Mouse (Mus musculus): ENCODE measurements around the gene Vamp1. TPM values are rescaled to one million over a fixed set of nuclear protein-coding genes. Genes with fewer than 3 reads are reported as not detected.

Gene Vamp1
- polyA plus RNA-seq, 2 experiments = 2.4 to 16.2 TPM

DNA sequence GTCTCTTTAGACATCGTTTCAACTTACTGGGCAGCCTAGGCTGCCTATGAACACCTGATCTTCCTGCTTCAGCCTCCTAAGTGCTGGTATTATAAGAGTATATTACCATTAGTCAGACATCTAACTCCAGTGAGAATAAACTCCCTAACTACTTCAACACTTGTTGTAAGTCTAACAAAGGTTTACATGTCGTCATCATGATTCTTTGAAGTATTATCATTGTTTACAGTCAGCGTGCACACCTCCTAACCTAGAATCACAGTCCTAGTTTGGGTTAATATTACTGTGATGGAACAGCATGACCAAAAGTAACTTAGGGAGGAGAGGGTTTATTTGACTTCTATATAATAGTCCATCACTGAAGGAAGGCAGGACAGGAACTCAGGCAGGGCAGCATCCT, 52.1 kb downstream of the Vamp1 start:
- no peak for TF ChIP-seq POLR2A (IDR thresholded peaks at IDR 0.05; ENCODE audit: borderline replicate concordance, extremely low read depth, insufficient read depth, insufficient read length)

DNA sequence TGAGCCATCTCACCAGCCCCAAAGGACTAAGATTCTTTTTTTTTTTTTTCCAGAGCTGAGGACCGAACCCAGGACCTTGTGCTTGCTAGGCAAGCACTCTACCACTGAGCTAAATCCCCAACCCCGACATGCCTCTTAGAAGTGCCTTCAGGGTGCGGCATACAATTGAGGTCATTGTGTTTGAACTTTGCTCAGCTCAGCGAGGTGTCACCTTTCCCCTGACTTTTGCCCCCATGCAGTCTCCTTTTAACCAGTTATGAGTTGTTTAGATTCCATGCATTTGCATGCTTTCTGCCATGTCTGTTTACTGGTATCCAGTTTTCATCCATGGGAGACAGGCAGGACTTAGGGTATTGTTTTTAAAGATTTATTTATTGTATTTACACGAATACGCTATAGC, 53.4 kb downstream of the Vamp1 start:
- H3K27me3 ChIP-seq (ENCODE audit: control insufficient read depth, insufficient read depth, low read length) = no peaks in the 10 kb centered on the region
- no peak overlapping the region for H3K27ac ChIP-seq (replicated peaks; ENCODE audit: low read depth, low read length)
- H3K4me2 ChIP-seq (replicated peaks; ENCODE audit: low read depth, low read length, severe bottlenecking) = no peak overlapping the region
- DNase-seq (ENCODE audit: low spot score) (no peak), ATAC-seq (ENCODE audit: low FRiP score, low read depth) (no peak)
- H3K4me3 ChIP-seq (replicated peaks; ENCODE audit: low read length) = no peak overlapping the region
- H3K9ac ChIP-seq (ENCODE audit: low read depth, low read length, severe bottlenecking) = no peak overlapping the region
- no peak for TF ChIP-seq POLR2A (IDR thresholded peaks at IDR 0.05; ENCODE audit: borderline replicate concordance, extremely low read depth, insufficient read depth, insufficient read length)
- H3K9me3 ChIP-seq (ENCODE audit: control insufficient read depth, low read length) = no peaks in the 10 kb centered on the region
- H3K4me1 ChIP-seq (ENCODE audit: control insufficient read depth, insufficient read depth, low read length) = peaks cover 4% of the 10 kb centered on the region; the same call in 1 of the 2 replicates
- no peaks in the 10 kb centered on the region for H3K36me3 ChIP-seq (ENCODE audit: control insufficient read depth, insufficient read depth, low read length)
- whole genome bisulfite sequencing = 48% methylated on average over 6 of the region's 6 CpGs

More for the DNA sequence above, 52.1 kb downstream of the Vamp1 start:
- Histone ChIP-seq H3K36me3 (ENCODE audit: control insufficient read depth, insufficient read depth, low read length) (no peaks in the 10 kb centered on the region), H3K27me3 (ENCODE audit: control insufficient read depth, insufficient read depth, low read length) (no peaks in the 10 kb centered on the region), H3K4me1 (ENCODE audit: control insufficient read depth, insufficient read depth, low read length) (peaks cover 4% of the 10 kb centered on the region; the same call in 1 of the 2 replicates), H3K9ac (ENCODE audit: low read depth, low read length, severe bottlenecking) (no peak overlapping the region), H3K4me3 (replicated peaks; ENCODE audit: low read length) (no peak overlapping the region), H3K4me2 (replicated peaks; ENCODE audit: low read depth, low read length, severe bottlenecking) (no peak overlapping the region), H3K27ac (replicated peaks; ENCODE audit: low read depth, low read length) (no peak overlapping the region), H3K9me3 (ENCODE audit: control insufficient read depth, low read length) (no peaks in the 10 kb centered on the region)
- DNase-seq (ENCODE audit: low spot score) = no peak
- 76% methylated on average over 3 of the region's 3 CpGs for WGBS
- ATAC-seq (ENCODE audit: low FRiP score, low read depth) = no peak

DNA sequence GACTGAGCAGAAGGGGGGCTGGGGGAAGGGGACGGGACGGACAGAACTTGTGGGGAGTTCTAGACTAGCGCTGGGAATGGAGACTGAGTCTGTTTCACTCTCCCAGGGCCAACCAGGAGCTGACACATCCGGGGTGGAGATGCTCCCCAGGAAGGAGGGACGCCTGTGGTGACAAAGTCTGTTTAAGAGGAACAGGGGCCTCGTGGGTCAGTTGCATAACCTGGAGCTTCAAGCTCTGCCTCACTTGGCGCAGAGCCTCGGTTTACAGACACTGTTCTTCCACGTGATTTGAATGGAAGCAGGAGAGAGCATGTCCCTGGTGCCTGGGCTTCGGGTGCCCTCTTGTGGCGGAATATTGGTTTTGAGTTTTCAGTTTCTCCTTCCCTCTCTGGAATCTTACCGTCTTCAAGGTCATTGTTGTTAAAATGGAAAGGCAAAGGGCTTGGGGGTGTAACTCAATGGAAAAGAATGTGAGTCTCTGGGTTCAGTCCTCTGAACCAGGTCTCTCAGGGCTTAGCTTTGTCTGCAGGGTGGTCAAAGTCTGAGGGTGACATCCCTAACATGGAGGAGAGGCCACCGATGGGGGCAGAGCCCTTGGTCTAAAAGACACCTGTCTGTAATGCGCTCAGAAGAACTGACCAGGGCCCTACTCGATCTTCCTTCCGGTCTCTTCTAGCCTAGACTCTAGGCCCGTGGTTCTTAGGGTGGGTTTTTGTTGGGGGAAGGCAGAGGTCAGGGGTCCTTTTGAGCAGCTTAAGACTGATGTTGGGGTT, 56.3 kb downstream of the Vamp1 start:
- WGBS = 18% methylated on average over 17 of the region's 17 CpGs
- Histone ChIP-seq H3K27me3 (ENCODE audit: control insufficient read depth, insufficient read depth, low read length) (no peaks in the 10 kb centered on the region), H3K9me3 (ENCODE audit: control insufficient read depth, low read length) (no peaks in the 10 kb centered on the region), H3K9ac (ENCODE audit: low read depth, low read length, severe bottlenecking) (0 out of 2 replicates have a peak overlapping the region, but pooled peaks have one; percentile 2), H3K27ac (replicated peaks; ENCODE audit: low read depth, low read length) (no peak overlapping the region), H3K36me3 (ENCODE audit: control insufficient read depth, insufficient read depth, low read length) (no peaks in the 10 kb centered on the region), H3K4me1 (ENCODE audit: control insufficient read depth, insufficient read depth, low read length) (peaks cover 4% of the 10 kb centered on the region; the same call in 1 of the 2 replicates), H3K4me3 (replicated peaks; ENCODE audit: low read length) (peak overlapping the region; percentile 15), H3K4me2 (replicated peaks; ENCODE audit: low read depth, low read length, severe bottlenecking) (peak overlapping the region; percentile 48)
- DNase-seq (ENCODE audit: low spot score) (peak; percentile 92), ATAC-seq (ENCODE audit: low FRiP score, low read depth) (peak; percentile 82)
- TF ChIP-seq POLR2A (IDR thresholded peaks at IDR 0.05; ENCODE audit: borderline replicate concordance, extremely low read depth, insufficient read depth, insufficient read length) = no peak

DNA sequence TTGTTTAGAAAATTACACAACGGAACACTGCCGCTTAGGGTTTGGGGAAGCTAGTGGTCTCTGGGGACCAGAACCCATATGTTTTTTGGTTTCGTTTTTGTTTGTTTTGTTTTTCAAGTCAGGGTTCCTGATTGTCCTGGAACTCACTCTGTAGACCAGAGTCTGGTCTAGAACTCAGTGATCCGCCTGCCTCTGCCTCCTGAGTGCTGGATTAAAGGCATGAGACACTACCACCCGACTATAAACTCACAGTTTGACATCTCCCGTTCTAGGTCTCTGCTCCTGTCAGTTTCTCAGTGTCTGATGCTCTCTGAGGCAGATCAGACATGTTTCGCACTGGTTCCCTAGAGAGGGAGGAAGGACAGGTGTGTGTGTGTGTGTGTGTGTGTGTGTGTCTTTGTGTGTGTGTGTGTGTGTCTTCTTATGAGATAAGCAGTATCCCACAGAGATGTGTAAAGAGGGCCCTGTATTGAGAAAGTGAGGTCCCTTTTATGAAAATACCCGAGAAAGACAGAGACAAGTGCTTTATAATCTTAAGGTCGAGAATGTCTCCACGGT, 57.0 kb downstream of the Vamp1 start:
- WGBS = 76% methylated on average over 10 of the region's 10 CpGs
- Histone ChIP-seq H3K4me2 (replicated peaks; ENCODE audit: low read depth, low read length, severe bottlenecking) (no peak overlapping the region), H3K9me3 (ENCODE audit: control insufficient read depth, low read length) (no peaks in the 10 kb centered on the region), H3K4me3 (replicated peaks; ENCODE audit: low read length) (no peak overlapping the region), H3K27me3 (ENCODE audit: control insufficient read depth, insufficient read depth, low read length) (no peaks in the 10 kb centered on the region), H3K9ac (ENCODE audit: low read depth, low read length, severe bottlenecking) (no peak overlapping the region), H3K27ac (replicated peaks; ENCODE audit: low read depth, low read length) (no peak overlapping the region), H3K36me3 (ENCODE audit: control insufficient read depth, insufficient read depth, low read length) (no peaks in the 10 kb centered on the region), H3K4me1 (ENCODE audit: control insufficient read depth, insufficient read depth, low read length) (peaks cover 4% of the 10 kb centered on the region; the same call in 1 of the 2 replicates)
- ATAC-seq (ENCODE audit: low FRiP score, low read depth) = no peak
- TF ChIP-seq POLR2A (IDR thresholded peaks at IDR 0.05; ENCODE audit: borderline replicate concordance, extremely low read depth, insufficient read depth, insufficient read length) = no peak
- no peak for DNase-seq (ENCODE audit: low spot score)

DNA sequence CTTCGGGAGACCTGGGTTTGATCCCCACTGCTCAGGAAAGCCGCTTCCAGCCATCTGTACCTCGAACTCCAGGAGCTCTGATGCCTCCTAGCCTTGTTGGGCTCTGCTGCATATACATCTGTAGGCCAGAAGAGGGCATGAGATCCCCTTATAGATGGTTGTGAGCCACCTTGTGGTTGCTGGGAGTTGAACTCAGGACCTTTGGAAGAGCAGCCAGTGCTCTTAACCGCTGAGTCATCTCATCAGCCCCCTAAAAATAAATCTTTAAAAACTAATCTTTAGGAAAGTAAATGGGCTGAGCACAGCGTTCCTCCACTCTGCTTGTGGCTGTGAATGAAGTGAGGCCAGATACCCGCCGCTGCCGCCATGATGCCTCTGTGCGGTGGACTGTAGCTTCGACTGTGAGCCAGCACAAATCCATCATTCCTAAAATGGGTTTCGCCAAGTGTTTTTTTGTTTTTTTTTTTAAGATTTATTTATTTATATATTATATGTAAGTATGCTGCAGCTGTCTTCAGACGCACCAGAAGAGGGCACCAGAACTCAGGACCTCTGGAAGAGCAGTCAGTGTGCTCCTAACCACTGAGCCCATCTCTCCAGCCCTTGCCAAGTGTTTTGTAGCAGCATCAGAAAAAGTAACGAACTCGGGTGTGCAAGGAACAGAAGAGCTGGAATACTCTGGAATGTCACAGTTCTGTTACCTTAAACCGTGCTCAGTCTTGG, 59.7 kb downstream of the Vamp1 start:
- Histone ChIP-seq H3K27ac (replicated peaks; ENCODE audit: low read depth, low read length) (no peak overlapping the region), H3K4me1 (ENCODE audit: control insufficient read depth, insufficient read depth, low read length) (peaks cover 4% of the 10 kb centered on the region; the same call in 1 of the 2 replicates), H3K36me3 (ENCODE audit: control insufficient read depth, insufficient read depth, low read length) (no peaks in the 10 kb centered on the region), H3K4me3 (replicated peaks; ENCODE audit: low read length) (no peak overlapping the region), H3K27me3 (ENCODE audit: control insufficient read depth, insufficient read depth, low read length) (no peaks in the 10 kb centered on the region), H3K9ac (ENCODE audit: low read depth, low read length, severe bottlenecking) (no peak overlapping the region), H3K4me2 (replicated peaks; ENCODE audit: low read depth, low read length, severe bottlenecking) (no peak overlapping the region), H3K9me3 (ENCODE audit: control insufficient read depth, low read length) (no peaks in the 10 kb centered on the region)
- WGBS = 59% methylated on average over 15 of the region's 15 CpGs
- ATAC-seq (ENCODE audit: low FRiP score, low read depth) (no peak), DNase-seq (ENCODE audit: low spot score) (peak; percentile 46)
- no peak for TF ChIP-seq POLR2A (IDR thresholded peaks at IDR 0.05; ENCODE audit: borderline replicate concordance, extremely low read depth, insufficient read depth, insufficient read length)
